Mouse (Mus musculus): ENCODE data around the gene Angel1. TPM values are rescaled to one million over a fixed set of nuclear protein-coding genes. Genes with fewer than 3 reads are reported as not detected.

Angel1 gene
- polyA plus RNA-seq, 1 experiment from 2014 or later: 8.4 TPM

- 31% methylated on average over 4 of the region's 4 CpGs for WGBS
- Histone ChIP-seq H3K27ac (replicated peaks in 1 of 2; ENCODE audit: control insufficient read depth in 1 of 2, insufficient read depth in 1 of 2, low read depth in 2 of 2, low read length in 2 of 2) (no peak overlapping the region), H3K9me3 (ENCODE audit: control insufficient read depth, low read length) (no peaks in the 10 kb centered on the region), H3K27me3 (ENCODE audit: control insufficient read depth, insufficient read depth, low read length) (no peaks in the 10 kb centered on the region), H3K4me3 (ENCODE audit: control insufficient read depth in 1 of 2, insufficient read depth in 1 of 2, low read depth in 1 of 2, low read length in 2 of 2) (no peak overlapping the region), H3K36me3 (ENCODE audit: control insufficient read depth, insufficient read depth, low read length) (no peaks in the 10 kb centered on the region), H3K4me1 (ENCODE audit: control insufficient read depth in 2 of 2, insufficient read depth in 2 of 2, low read length in 2 of 2) (peaks cover 11 to 15% of the 10 kb centered on the region in 2 experiments), H3K9ac (ENCODE audit: low read length) (no peak overlapping the region), H3K4me2 (ENCODE audit: low read length) (no peak overlapping the region)
- no peak for ATAC-seq (ENCODE audit: insufficient number of reproducible peaks, insufficient read depth, low FRiP score, low read depth)
These were observed 42.8 kb upstream of the Angel1 start for GRCm38 (mm10) chr12:86768986-86769580.

- Histone ChIP-seq H3K9ac (ENCODE audit: low read length) (no peak overlapping the region), H3K4me3 (ENCODE audit: control insufficient read depth in 1 of 2, insufficient read depth in 1 of 2, low read depth in 1 of 2, low read length in 2 of 2) (no peak overlapping the region), H3K9me3 (ENCODE audit: control insufficient read depth, low read length) (no peaks in the 10 kb centered on the region), H3K27ac (replicated peaks in 1 of 2; ENCODE audit: control insufficient read depth in 1 of 2, insufficient read depth in 1 of 2, low read depth in 2 of 2, low read length in 2 of 2) (no peak overlapping the region), H3K27me3 (ENCODE audit: control insufficient read depth, insufficient read depth, low read length) (no peaks in the 10 kb centered on the region), H3K4me1 (ENCODE audit: control insufficient read depth in 2 of 2, insufficient read depth in 2 of 2, low read length in 2 of 2) (peaks cover 11 to 15% of the 10 kb centered on the region in 2 experiments), H3K4me2 (ENCODE audit: low read length) (no peak overlapping the region), H3K36me3 (ENCODE audit: control insufficient read depth, insufficient read depth, low read length) (no peaks in the 10 kb centered on the region)
- 34% methylated on average over 20 of the region's 20 CpGs for WGBS
- ATAC-seq (ENCODE audit: insufficient number of reproducible peaks, insufficient read depth, low FRiP score, low read depth): no peak
These were observed 41.8 kb upstream of the Angel1 start for GRCm38 (mm10) chr12:86767868-86768631.

GRCm38 (mm10) chr12:86766467-86766866 is 40.2 kb upstream of the Angel1 start:
- WGBS: 76% methylated on average over 8 of the region's 8 CpGs
- Histone ChIP-seq H3K4me2 (ENCODE audit: low read length) (no peak overlapping the region), H3K27ac (replicated peaks in 1 of 2; ENCODE audit: control insufficient read depth in 1 of 2, insufficient read depth in 1 of 2, low read depth in 2 of 2, low read length in 2 of 2) (no peak overlapping the region), H3K9ac (ENCODE audit: low read length) (no peak overlapping the region), H3K9me3 (ENCODE audit: control insufficient read depth, low read length) (no peaks in the 10 kb centered on the region), H3K36me3 (ENCODE audit: control insufficient read depth, insufficient read depth, low read length) (no peaks in the 10 kb centered on the region), H3K4me3 (ENCODE audit: control insufficient read depth in 1 of 2, insufficient read depth in 1 of 2, low read depth in 1 of 2, low read length in 2 of 2) (no peak overlapping the region), H3K27me3 (ENCODE audit: control insufficient read depth, insufficient read depth, low read length) (no peaks in the 10 kb centered on the region), H3K4me1 (ENCODE audit: control insufficient read depth in 2 of 2, insufficient read depth in 2 of 2, low read length in 2 of 2) (peaks cover 9 to 15% of the 10 kb centered on the region in 2 experiments)
- ATAC-seq (ENCODE audit: insufficient number of reproducible peaks, insufficient read depth, low FRiP score, low read depth): no peak

GRCm38 (mm10) chr12:86764060-86764459 is 37.8 kb upstream of the Angel1 start:
- no peak overlapping the region for H3K4me3 ChIP-seq (ENCODE audit: control insufficient read depth in 1 of 2, insufficient read depth in 1 of 2, low read depth in 1 of 2, low read length in 2 of 2)

GRCm38 (mm10) chr12:86761036-86761435 is 34.8 kb upstream of the Angel1 start:
- Histone ChIP-seq H3K9me3 (ENCODE audit: control insufficient read depth, low read length) (no peaks in the 10 kb centered on the region), H3K27ac (replicated peaks in 1 of 2; ENCODE audit: control insufficient read depth in 1 of 2, insufficient read depth in 1 of 2, low read depth in 2 of 2, low read length in 2 of 2) (no peak overlapping the region), H3K4me2 (ENCODE audit: low read length) (no peak overlapping the region), H3K4me3 (ENCODE audit: control insufficient read depth in 1 of 2, insufficient read depth in 1 of 2, low read depth in 1 of 2, low read length in 2 of 2) (no peak overlapping the region), H3K36me3 (ENCODE audit: control insufficient read depth, insufficient read depth, low read length) (no peaks in the 10 kb centered on the region), H3K9ac (ENCODE audit: low read length) (no peak overlapping the region), H3K4me1 (ENCODE audit: control insufficient read depth in 2 of 2, insufficient read depth in 2 of 2, low read length in 2 of 2) (no peaks in the 10 kb centered on the region), H3K27me3 (ENCODE audit: control insufficient read depth, insufficient read depth, low read length) (no peaks in the 10 kb centered on the region)
- 61% methylated on average over 13 of the region's 13 CpGs for WGBS
- ATAC-seq (ENCODE audit: insufficient number of reproducible peaks, insufficient read depth, low FRiP score, low read depth): no peak

More at GRCm38 (mm10) chr12:86764060-86764459, 37.8 kb upstream of the Angel1 start:
- WGBS: 51% methylated on average over 6 of the region's 6 CpGs
- H3K4me1 ChIP-seq (ENCODE audit: control insufficient read depth in 2 of 2, insufficient read depth in 2 of 2, low read length in 2 of 2): peaks cover 2 to 4% of the 10 kb centered on the region in 2 experiments; a peak in 2 of 4 replicates
- H3K4me2 ChIP-seq (ENCODE audit: low read length): no peak overlapping the region
- ATAC-seq (ENCODE audit: insufficient number of reproducible peaks, insufficient read depth, low FRiP score, low read depth): no peak
- no peaks in the 10 kb centered on the region for H3K27me3 ChIP-seq (ENCODE audit: control insufficient read depth, insufficient read depth, low read length)
- no peaks in the 10 kb centered on the region for H3K36me3 ChIP-seq (ENCODE audit: control insufficient read depth, insufficient read depth, low read length)
- H3K27ac ChIP-seq (replicated peaks in 1 of 2; ENCODE audit: control insufficient read depth in 1 of 2, insufficient read depth in 1 of 2, low read depth in 2 of 2, low read length in 2 of 2): no peak overlapping the region
- no peak overlapping the region for H3K9ac ChIP-seq (ENCODE audit: low read length)
- no peaks in the 10 kb centered on the region for H3K9me3 ChIP-seq (ENCODE audit: control insufficient read depth, low read length)

GRCm38 (mm10) chr12:86734319-86734810 is 8.1 kb upstream of the Angel1 start, which contains the start of gene Lrrc74a:
TSS of gene Lrrc74a (plus strand) at chr12:86734369.
- H3K36me3 ChIP-seq (ENCODE audit: control insufficient read depth, insufficient read depth, low read length): no peaks in the 10 kb centered on the region
- ATAC-seq (ENCODE audit: insufficient number of reproducible peaks, insufficient read depth, low FRiP score, low read depth): no peak
- H3K4me2 ChIP-seq (ENCODE audit: low read length): no peak within 1 kb of the TSS
- H3K27ac ChIP-seq (replicated peaks in 1 of 2; ENCODE audit: control insufficient read depth in 1 of 2, insufficient read depth in 1 of 2, low read depth in 2 of 2, low read length in 2 of 2): no peak within 1 kb of the TSS
- H3K9ac ChIP-seq (ENCODE audit: low read length): no peak within 1 kb of the TSS
- no peaks in the 10 kb centered on the region for H3K27me3 ChIP-seq (ENCODE audit: control insufficient read depth, insufficient read depth, low read length)
- no peak within 1 kb of the TSS for H3K4me3 ChIP-seq (ENCODE audit: control insufficient read depth in 1 of 2, insufficient read depth in 1 of 2, low read depth in 1 of 2, low read length in 2 of 2)
- 67% methylated on average over 8 of the region's 8 CpGs for WGBS
- H3K4me1 ChIP-seq (ENCODE audit: control insufficient read depth in 2 of 2, insufficient read depth in 2 of 2, low read length in 2 of 2): no peaks in the 10 kb centered on the region
- no peaks in the 10 kb centered on the region for H3K9me3 ChIP-seq (ENCODE audit: control insufficient read depth, low read length)

GRCm38 (mm10) chr12:86725706-86726105 is 554 bp downstream of the Angel1 start:
- peak overlapping the region; percentile 85 for H3K9ac ChIP-seq (ENCODE audit: low read length)
- peak overlapping the region; percentile 61 to 66 for H3K27ac ChIP-seq (replicated peaks in 1 of 2; ENCODE audit: control insufficient read depth in 1 of 2, insufficient read depth in 1 of 2, low read depth in 2 of 2, low read length in 2 of 2)
- ATAC-seq (ENCODE audit: insufficient number of reproducible peaks, insufficient read depth, low FRiP score, low read depth): no peak
- peaks cover 11% of the 10 kb centered on the region; the same call in 1 of the 2 replicates for H3K36me3 ChIP-seq (ENCODE audit: control insufficient read depth, insufficient read depth, low read length)
- no peaks in the 10 kb centered on the region for H3K27me3 ChIP-seq (ENCODE audit: control insufficient read depth, insufficient read depth, low read length)
- WGBS: 0% methylated on average over 19 of the region's 19 CpGs
- peak overlapping the region; percentile 85 to 87 for H3K4me3 ChIP-seq (ENCODE audit: control insufficient read depth in 1 of 2, insufficient read depth in 1 of 2, low read depth in 1 of 2, low read length in 2 of 2)
- no peaks in the 10 kb centered on the region for H3K9me3 ChIP-seq (ENCODE audit: control insufficient read depth, low read length)
- H3K4me1 ChIP-seq (ENCODE audit: control insufficient read depth in 2 of 2, insufficient read depth in 2 of 2, low read length in 2 of 2): peaks cover 8 to 33% of the 10 kb centered on the region in 2 experiments
- peak overlapping the region; percentile 95 for H3K4me2 ChIP-seq (ENCODE audit: low read length)

All from heart, embryonic 14.5 days (tissue).